Mouse (Mus musculus) neural tube, embryonic 10.5 days (tissue): ENCODE measurements around the gene Zfp775.

Experiments
- DNase-seq: peaks from one replicate; pipeline ENCODE4 v3.0.0-alpha.2; 2017; ENCODE audit warnings: low spot score; ENCODE audit errors: extremely low spot score

Gene Zfp775

GRCm38 (mm10) chr6:48628377-48628776, 26.5 kb downstream of the Zfp775 start:
- DNase-seq = no peak

GRCm38 (mm10) chr6:48628808-48629660, 27.2 kb downstream of the Zfp775 start:
- peak; percentile 55 for DNase-seq

GRCm38 (mm10) chr6:48629661-48630034, 27.8 kb downstream of the Zfp775 start:
- DNase-seq = no peak

- DNase-seq = no peak
Observed at GRCm38 (mm10) chr6:48630831-48631230, 29.0 kb downstream of the Zfp775 start.

GRCm38 (mm10) chr6:48635105-48635504, 33.2 kb downstream of the Zfp775 start:
- DNase-seq = no peak

GRCm38 (mm10) chr6:48636515-48636914, 34.7 kb downstream of the Zfp775 start:
- DNase-seq = no peak

GRCm38 (mm10) chr6:48637811-48638500, 36.1 kb downstream of the Zfp775 start:
- DNase-seq = peak; percentile 6

GRCm38 (mm10) chr6:48638553-48638952, 36.7 kb downstream of the Zfp775 start:
- DNase-seq = peak; percentile 8

- DNase-seq = no peak
Observed at GRCm38 (mm10) chr6:48641391-48641790, 39.5 kb downstream of the Zfp775 start.

GRCm38 (mm10) chr6:48642764-48643292, 41.0 kb downstream of the Zfp775 start:
- DNase-seq = no peak

GRCm38 (mm10) chr6:48645660-48646308, 43.9 kb downstream of the Zfp775 start:
- peak; percentile 67 for DNase-seq

- no peak for DNase-seq
Observed at GRCm38 (mm10) chr6:48646309-48646690, 44.4 kb downstream of the Zfp775 start.

GRCm38 (mm10) chr6:48646995-48647394, 45.1 kb downstream of the Zfp775 start, which contains the start of gene Gimap8:
TSS of gene Gimap8 (plus strand) at chr6:48647234.
- DNase-seq = no peak

- no peak for DNase-seq
Observed at GRCm38 (mm10) chr6:48647611-48648010, 45.7 kb downstream of the Zfp775 start.

GRCm38 (mm10) chr6:48648779-48649178, 46.9 kb downstream of the Zfp775 start:
- DNase-seq = no peak

- no peak for DNase-seq
Observed at GRCm38 (mm10) chr6:48650041-48650440, 48.2 kb downstream of the Zfp775 start.

GRCm38 (mm10) chr6:48658721-48659120, 56.9 kb downstream of the Zfp775 start:
- no peak for DNase-seq

- DNase-seq = no peak
Observed at GRCm38 (mm10) chr6:48664750-48665149, 62.9 kb downstream of the Zfp775 start.

- DNase-seq = no peak
Observed at GRCm38 (mm10) chr6:48665471-48665870, 63.6 kb downstream of the Zfp775 start.

- no peak for DNase-seq
Observed at GRCm38 (mm10) chr6:48666159-48666586, 64.3 kb downstream of the Zfp775 start.

GRCm38 (mm10) chr6:48668022-48668421, 66.2 kb downstream of the Zfp775 start:
- DNase-seq = no peak
